Mouse (Mus musculus): Measurements from ENCODE around the gene Igdcc4. TPM values are rescaled to one million over a fixed set of nuclear protein-coding genes. Genes with fewer than 3 reads are reported as not detected.

Igdcc4 gene
- polyA plus RNA-seq, 1 experiment from 2014 or later: 13.3 TPM

GRCm38 (mm10) chr9:65106821-65107220 is 5.5 kb downstream of the Igdcc4 start:
- Histone ChIP-seq H3K4me2 (no peak overlapping the region), H3K27ac (ENCODE audit: low read depth, low read length) (no peak overlapping the region), H3K27me3 (ENCODE audit: control insufficient read depth, insufficient read depth, low read length) (no peaks in the 10 kb centered on the region), H3K4me1 (ENCODE audit: control insufficient read depth, insufficient read depth, low read length) (peaks cover 32% of the 10 kb centered on the region), H3K36me3 (ENCODE audit: control insufficient read depth, insufficient read depth, low read length) (no peaks in the 10 kb centered on the region), H3K4me3 (ENCODE audit: low read depth, low read length) (no peak overlapping the region), H3K9me3 (ENCODE audit: control insufficient read depth, low read length) (no peaks in the 10 kb centered on the region), H3K9ac (ENCODE audit: low read length) (no peak overlapping the region)
- ATAC-seq (ENCODE audit: low FRiP score): no peak
- DNase-seq (ENCODE audit: low spot score, missing footprints): no peak
- 87% methylated on average over 4 of the region's 4 CpGs for WGBS

DNA sequence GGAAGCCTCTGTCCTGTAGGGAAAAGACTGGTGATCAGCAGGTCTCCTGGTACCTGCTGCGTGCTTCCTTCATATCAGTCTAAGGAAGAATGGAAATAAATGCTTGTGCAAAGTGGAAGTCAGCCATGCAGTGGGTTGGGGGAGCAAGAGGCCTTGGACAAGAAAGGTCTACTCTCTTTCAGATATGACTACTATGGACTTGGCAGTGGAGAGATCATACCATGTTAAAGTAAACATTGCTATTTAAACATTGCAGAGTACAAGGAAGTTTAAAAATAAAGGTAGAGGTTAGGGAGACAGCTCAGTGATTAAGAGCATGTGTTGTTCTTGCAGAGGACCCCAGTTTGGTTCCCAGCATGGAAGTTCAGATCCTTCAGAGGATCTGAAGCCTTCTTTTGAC is 6.6 kb downstream of the Igdcc4 start:
- peaks cover 27% of the 10 kb centered on the region for H3K4me1 ChIP-seq (ENCODE audit: control insufficient read depth, insufficient read depth, low read length)
- no peak overlapping the region for H3K27ac ChIP-seq (ENCODE audit: low read depth, low read length)
- no peaks in the 10 kb centered on the region for H3K27me3 ChIP-seq (ENCODE audit: control insufficient read depth, insufficient read depth, low read length)
- H3K9ac ChIP-seq (ENCODE audit: low read length): no peak overlapping the region
- WGBS: 84% methylated on average over 1 of the region's 1 CpGs
- DNase-seq (ENCODE audit: low spot score, missing footprints): no peak
- H3K4me3 ChIP-seq (ENCODE audit: low read depth, low read length): no peak overlapping the region
- no peaks in the 10 kb centered on the region for H3K9me3 ChIP-seq (ENCODE audit: control insufficient read depth, low read length)
- H3K36me3 ChIP-seq (ENCODE audit: control insufficient read depth, insufficient read depth, low read length): no peaks in the 10 kb centered on the region
- ATAC-seq (ENCODE audit: low FRiP score): no peak
- no peak overlapping the region for H3K4me2 ChIP-seq

GRCm38 (mm10) chr9:65109132-65110072 is 8.1 kb downstream of the Igdcc4 start:
- H3K27ac ChIP-seq (ENCODE audit: low read depth, low read length): peak overlapping the region; percentile 91
- H3K9ac ChIP-seq (ENCODE audit: low read length): peak overlapping the region; percentile 56
- WGBS: 7% methylated on average over 24 of the region's 24 CpGs
- no peaks in the 10 kb centered on the region for H3K36me3 ChIP-seq (ENCODE audit: control insufficient read depth, insufficient read depth, low read length)
- H3K4me3 ChIP-seq (ENCODE audit: low read depth, low read length): peak overlapping the region; percentile 3; the same call in 1 of the 2 replicates
- no peaks in the 10 kb centered on the region for H3K9me3 ChIP-seq (ENCODE audit: control insufficient read depth, low read length)
- DNase-seq (ENCODE audit: low spot score, missing footprints) (peak; percentile 97), ATAC-seq (ENCODE audit: low FRiP score) (peak; percentile 94)
- no peaks in the 10 kb centered on the region for H3K27me3 ChIP-seq (ENCODE audit: control insufficient read depth, insufficient read depth, low read length)
- H3K4me1 ChIP-seq (ENCODE audit: control insufficient read depth, insufficient read depth, low read length): peaks cover 15% of the 10 kb centered on the region
- H3K4me2 ChIP-seq: peak overlapping the region; percentile 38

DNA sequence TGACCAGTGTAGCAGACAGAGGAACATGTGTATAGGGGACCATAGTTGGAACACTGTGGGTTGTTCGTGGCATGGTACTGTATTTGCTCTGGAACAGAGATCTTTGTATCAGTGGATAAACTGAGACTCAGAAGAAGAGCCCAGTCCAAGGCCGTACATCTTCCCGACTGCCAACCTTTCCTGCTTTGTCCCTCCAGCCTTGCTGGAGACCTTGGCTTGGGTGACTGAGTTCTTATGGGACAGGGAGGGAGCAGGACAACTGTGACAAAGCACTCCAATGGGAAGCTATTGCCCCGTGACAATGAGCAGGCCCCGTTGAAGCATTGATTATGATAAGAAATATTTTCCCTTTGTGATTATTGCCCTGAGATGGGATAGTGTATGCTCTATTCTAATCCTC is 10.4 kb downstream of the Igdcc4 start:
- DNase-seq (ENCODE audit: low spot score, missing footprints) (no peak), ATAC-seq (ENCODE audit: low FRiP score) (no peak)
- 88% methylated on average over 5 of the region's 5 CpGs for WGBS
- Histone ChIP-seq H3K4me3 (ENCODE audit: low read depth, low read length) (no peak overlapping the region), H3K27me3 (ENCODE audit: control insufficient read depth, insufficient read depth, low read length) (no peaks in the 10 kb centered on the region), H3K9ac (ENCODE audit: low read length) (no peak overlapping the region), H3K36me3 (ENCODE audit: control insufficient read depth, insufficient read depth, low read length) (no peaks in the 10 kb centered on the region), H3K27ac (ENCODE audit: low read depth, low read length) (no peak overlapping the region), H3K4me1 (ENCODE audit: control insufficient read depth, insufficient read depth, low read length) (peaks cover 15% of the 10 kb centered on the region), H3K9me3 (ENCODE audit: control insufficient read depth, low read length) (no peaks in the 10 kb centered on the region), H3K4me2 (no peak overlapping the region)

DNA sequence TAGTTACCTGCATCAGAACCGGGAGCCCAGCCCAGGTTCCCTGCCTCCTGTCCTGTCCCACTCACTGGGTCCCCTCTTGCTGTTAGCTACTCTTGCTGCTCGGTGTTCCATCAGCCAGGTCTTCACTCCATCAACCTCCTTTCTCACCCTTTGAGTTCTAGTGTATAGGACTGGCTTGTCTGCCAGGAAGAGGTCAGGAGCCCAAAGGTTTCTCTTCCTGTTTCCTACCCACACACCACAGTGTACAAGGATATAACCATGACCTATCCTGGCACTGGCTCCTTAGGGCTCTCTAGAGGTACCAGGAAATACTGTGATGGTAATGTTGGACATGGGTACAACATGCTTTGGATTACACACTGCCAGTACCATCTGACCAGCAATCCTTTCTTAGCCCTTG is 12.4 kb downstream of the Igdcc4 start:
- H3K9me3 ChIP-seq (ENCODE audit: control insufficient read depth, low read length): no peaks in the 10 kb centered on the region
- peaks cover 15% of the 10 kb centered on the region for H3K4me1 ChIP-seq (ENCODE audit: control insufficient read depth, insufficient read depth, low read length)
- no peak overlapping the region for H3K4me2 ChIP-seq
- no peak overlapping the region for H3K4me3 ChIP-seq (ENCODE audit: low read depth, low read length)
- peaks cover 4% of the 10 kb centered on the region; the same call in 1 of the 2 replicates for H3K36me3 ChIP-seq (ENCODE audit: control insufficient read depth, insufficient read depth, low read length)
- H3K9ac ChIP-seq (ENCODE audit: low read length): no peak overlapping the region
- H3K27me3 ChIP-seq (ENCODE audit: control insufficient read depth, insufficient read depth, low read length): no peaks in the 10 kb centered on the region
- ATAC-seq (ENCODE audit: low FRiP score): no peak
- H3K27ac ChIP-seq (ENCODE audit: low read depth, low read length): no peak overlapping the region
- WGBS: 89% methylated on average over 2 of the region's 2 CpGs
- DNase-seq (ENCODE audit: low spot score, missing footprints): no peak

- 76% methylated on average over 2 of the region's 2 CpGs for WGBS
Measured at GRCm38 (mm10) chr9:65115891-65116290, 14.6 kb downstream of the Igdcc4 start.

DNA sequence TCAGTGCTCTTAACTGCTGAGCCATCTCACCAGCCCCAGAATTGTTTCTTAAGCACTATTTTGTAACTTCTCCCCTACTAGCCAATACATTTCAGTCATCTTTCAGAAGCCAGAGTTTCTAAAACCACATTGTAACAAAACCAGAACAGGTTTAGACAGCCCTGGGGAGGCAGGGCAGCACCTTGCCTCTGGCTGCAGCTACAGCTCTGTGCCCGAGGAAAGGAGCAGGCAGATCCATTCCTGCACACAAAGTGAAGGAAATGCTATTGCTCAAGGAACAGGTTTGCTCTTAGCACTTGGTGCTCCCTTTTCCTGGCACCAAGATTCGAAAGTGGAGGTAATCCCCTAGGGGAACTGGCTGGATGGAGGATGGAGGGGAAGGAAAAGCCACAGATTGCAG is 16.2 kb downstream of the Igdcc4 start:
- Histone ChIP-seq H3K36me3 (ENCODE audit: control insufficient read depth, insufficient read depth, low read length) (peaks cover 4% of the 10 kb centered on the region), H3K27ac (ENCODE audit: low read depth, low read length) (no peak overlapping the region), H3K27me3 (ENCODE audit: control insufficient read depth, insufficient read depth, low read length) (peaks cover 7% of the 10 kb centered on the region), H3K9ac (ENCODE audit: low read length) (no peak overlapping the region), H3K4me2 (no peak overlapping the region), H3K9me3 (ENCODE audit: control insufficient read depth, low read length) (no peaks in the 10 kb centered on the region), H3K4me3 (ENCODE audit: low read depth, low read length) (no peak overlapping the region), H3K4me1 (ENCODE audit: control insufficient read depth, insufficient read depth, low read length) (no peaks in the 10 kb centered on the region)
- WGBS: 78% methylated on average over 2 of the region's 2 CpGs
- no peak for DNase-seq (ENCODE audit: low spot score, missing footprints)
- ATAC-seq (ENCODE audit: low FRiP score): no peak

More at GRCm38 (mm10) chr9:65115891-65116290, 14.6 kb downstream of the Igdcc4 start:
- Histone ChIP-seq H3K36me3 (ENCODE audit: control insufficient read depth, insufficient read depth, low read length) (peaks cover 4% of the 10 kb centered on the region), H3K9ac (ENCODE audit: low read length) (no peak overlapping the region), H3K27ac (ENCODE audit: low read depth, low read length) (no peak overlapping the region), H3K27me3 (ENCODE audit: control insufficient read depth, insufficient read depth, low read length) (no peaks in the 10 kb centered on the region), H3K4me2 (no peak overlapping the region), H3K9me3 (ENCODE audit: control insufficient read depth, low read length) (no peaks in the 10 kb centered on the region), H3K4me1 (ENCODE audit: control insufficient read depth, insufficient read depth, low read length) (no peaks in the 10 kb centered on the region; the same call in 1 of the 2 replicates), H3K4me3 (ENCODE audit: low read depth, low read length) (no peak overlapping the region)
- DNase-seq (ENCODE audit: low spot score, missing footprints) (no peak), ATAC-seq (ENCODE audit: low FRiP score) (no peak)

DNA sequence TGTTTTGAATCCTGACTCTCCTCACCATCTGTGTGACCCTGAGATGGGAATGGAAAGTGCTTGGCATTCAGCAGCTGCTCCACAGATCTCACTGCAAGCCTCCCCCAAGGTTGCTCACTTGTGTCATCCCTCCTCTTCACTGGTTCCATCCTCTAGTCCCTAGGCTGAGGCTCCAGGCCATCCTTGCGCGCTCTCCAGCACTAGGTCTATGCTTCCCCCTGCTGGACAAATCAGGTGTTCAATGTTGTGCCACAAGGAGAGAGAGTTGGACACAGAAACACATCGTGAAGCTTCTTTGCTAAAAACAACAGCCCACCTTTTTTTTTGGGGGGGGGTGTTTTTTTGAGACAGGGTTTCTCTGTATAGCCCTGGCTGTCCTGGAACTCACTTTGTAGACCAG is 19.6 kb downstream of the Igdcc4 start:
- ATAC-seq (ENCODE audit: low FRiP score): peak; percentile 68
- Histone ChIP-seq H3K4me2 (no peak overlapping the region), H3K4me3 (ENCODE audit: low read depth, low read length) (no peak overlapping the region), H3K9ac (ENCODE audit: low read length) (no peak overlapping the region), H3K36me3 (ENCODE audit: control insufficient read depth, insufficient read depth, low read length) (peaks cover 6% of the 10 kb centered on the region), H3K4me1 (ENCODE audit: control insufficient read depth, insufficient read depth, low read length) (peaks cover 9% of the 10 kb centered on the region), H3K27ac (ENCODE audit: low read depth, low read length) (no peak overlapping the region), H3K9me3 (ENCODE audit: control insufficient read depth, low read length) (no peaks in the 10 kb centered on the region), H3K27me3 (ENCODE audit: control insufficient read depth, insufficient read depth, low read length) (peaks cover 11% of the 10 kb centered on the region)
- WGBS: 4% methylated on average over 3 of the region's 3 CpGs
- DNase-seq (ENCODE audit: low spot score, missing footprints): peak; percentile 97

DNA sequence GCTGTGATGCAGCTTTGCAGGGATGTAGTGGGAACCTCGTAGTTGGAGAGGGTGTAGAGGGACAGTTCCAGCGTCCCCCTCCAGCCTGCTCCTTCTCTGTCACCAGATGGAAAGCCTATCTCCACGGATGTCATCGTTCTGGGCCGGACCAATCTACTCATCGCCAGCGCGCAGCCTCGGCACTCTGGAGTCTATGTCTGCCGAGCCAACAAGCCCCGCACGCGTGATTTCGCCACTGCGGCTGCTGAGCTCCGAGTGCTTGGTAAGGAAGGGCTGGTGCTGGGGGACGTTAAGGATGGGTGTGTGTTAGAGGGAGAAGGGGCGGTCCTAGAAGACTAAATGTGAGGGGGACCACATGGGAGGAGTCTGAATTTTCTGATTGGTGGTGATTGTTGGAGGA is 21.3 kb downstream of the Igdcc4 start:
- no peak overlapping the region for H3K4me2 ChIP-seq

More for the DNA sequence above, 21.3 kb downstream of the Igdcc4 start:
- no peak overlapping the region for H3K27ac ChIP-seq (ENCODE audit: low read depth, low read length)
- peaks cover 11% of the 10 kb centered on the region for H3K27me3 ChIP-seq (ENCODE audit: control insufficient read depth, insufficient read depth, low read length)
- H3K9me3 ChIP-seq (ENCODE audit: control insufficient read depth, low read length): no peaks in the 10 kb centered on the region
- no peak overlapping the region for H3K4me3 ChIP-seq (ENCODE audit: low read depth, low read length)
- 0 out of 2 replicates have a peak overlapping the region, but pooled peaks have one; percentile 20 for H3K9ac ChIP-seq (ENCODE audit: low read length)
- DNase-seq (ENCODE audit: low spot score, missing footprints) (no peak), ATAC-seq (ENCODE audit: low FRiP score) (no peak)
- WGBS: 26% methylated on average over 18 of the region's 18 CpGs
- peaks cover 6% of the 10 kb centered on the region for H3K36me3 ChIP-seq (ENCODE audit: control insufficient read depth, insufficient read depth, low read length)
- H3K4me1 ChIP-seq (ENCODE audit: control insufficient read depth, insufficient read depth, low read length): peaks cover 9% of the 10 kb centered on the region
